Mouse (Mus musculus): Measurements from ENCODE around the gene Zfp689.
A peak's percentile ranks its signal among the peaks of the same experiment; 100 is the strongest.
"Not testable (repeated sequence)": the region's sequence is repeated elsewhere in the genome, so short reads cannot be mapped to it uniquely, and the experiment has no call there.

The Zfp689 gene

DNA sequence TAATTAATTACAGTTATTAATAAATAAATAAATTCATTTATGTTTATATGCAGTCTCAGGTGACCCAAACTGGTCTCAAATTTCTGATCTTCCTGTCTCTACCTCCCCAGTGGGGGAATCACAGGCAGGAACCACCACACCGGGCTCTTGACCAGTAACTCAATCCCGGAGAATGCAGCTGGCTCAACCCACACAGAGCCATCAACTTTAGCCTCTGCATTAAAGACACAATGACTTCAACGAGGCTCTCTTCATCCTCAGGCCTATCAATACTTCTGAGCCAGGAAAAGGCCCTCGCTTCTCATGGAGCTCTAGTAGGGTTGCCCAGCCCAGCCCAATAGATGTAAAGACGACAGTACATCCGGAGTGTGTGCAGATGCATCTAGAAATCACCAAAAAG, 44.9 kb downstream of the Zfp689 start:
- DNase-seq (ENCODE audit: low spot score) = not testable (repeated sequence)

DNA sequence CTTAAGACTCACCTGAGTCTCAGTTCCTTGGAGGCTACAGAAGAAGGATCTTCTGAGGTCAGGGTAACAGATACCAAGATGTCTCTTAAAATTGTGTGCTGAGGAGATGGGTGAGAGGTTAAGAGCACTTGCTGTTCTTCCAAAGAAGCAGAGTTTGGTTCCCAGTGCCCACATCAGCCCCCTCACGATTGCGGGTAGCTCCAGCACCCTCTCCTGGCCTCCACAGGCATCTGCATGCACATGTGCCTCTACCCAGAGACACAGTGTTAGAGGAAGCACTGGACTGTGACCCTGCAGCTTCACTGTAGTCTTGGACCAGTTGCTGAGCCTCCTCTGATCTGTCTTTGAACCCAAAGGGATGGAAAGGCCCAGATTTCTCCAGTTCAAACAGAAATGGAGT, 46.0 kb downstream of the Zfp689 start:
- no peak for DNase-seq (ENCODE audit: low spot score)

DNA sequence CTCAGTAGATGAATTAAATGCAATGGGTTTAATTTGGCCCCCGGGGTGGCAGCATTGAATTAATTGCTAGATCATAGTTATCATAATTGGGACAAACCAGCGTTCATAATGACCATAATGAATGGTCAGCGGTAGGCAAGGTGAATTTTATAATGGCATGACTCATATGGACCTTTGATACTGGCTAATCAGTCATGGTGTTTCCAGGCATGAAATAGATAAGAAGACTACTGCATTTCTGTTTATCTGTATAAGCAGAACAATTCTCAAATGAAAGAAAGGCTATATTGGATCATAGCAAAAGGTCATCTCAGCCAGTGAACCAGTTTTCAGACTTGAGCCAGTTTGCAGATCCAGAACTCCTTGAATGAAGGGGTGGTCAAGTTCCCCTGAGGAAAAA, 48.6 kb downstream of the Zfp689 start:
- DNase-seq (ENCODE audit: low spot score) = no peak

- DNase-seq (ENCODE audit: low spot score) = no peak
Measured at GRCm38 (mm10) chr7:127393944-127394333, 55.0 kb downstream of the Zfp689 start.

DNA sequence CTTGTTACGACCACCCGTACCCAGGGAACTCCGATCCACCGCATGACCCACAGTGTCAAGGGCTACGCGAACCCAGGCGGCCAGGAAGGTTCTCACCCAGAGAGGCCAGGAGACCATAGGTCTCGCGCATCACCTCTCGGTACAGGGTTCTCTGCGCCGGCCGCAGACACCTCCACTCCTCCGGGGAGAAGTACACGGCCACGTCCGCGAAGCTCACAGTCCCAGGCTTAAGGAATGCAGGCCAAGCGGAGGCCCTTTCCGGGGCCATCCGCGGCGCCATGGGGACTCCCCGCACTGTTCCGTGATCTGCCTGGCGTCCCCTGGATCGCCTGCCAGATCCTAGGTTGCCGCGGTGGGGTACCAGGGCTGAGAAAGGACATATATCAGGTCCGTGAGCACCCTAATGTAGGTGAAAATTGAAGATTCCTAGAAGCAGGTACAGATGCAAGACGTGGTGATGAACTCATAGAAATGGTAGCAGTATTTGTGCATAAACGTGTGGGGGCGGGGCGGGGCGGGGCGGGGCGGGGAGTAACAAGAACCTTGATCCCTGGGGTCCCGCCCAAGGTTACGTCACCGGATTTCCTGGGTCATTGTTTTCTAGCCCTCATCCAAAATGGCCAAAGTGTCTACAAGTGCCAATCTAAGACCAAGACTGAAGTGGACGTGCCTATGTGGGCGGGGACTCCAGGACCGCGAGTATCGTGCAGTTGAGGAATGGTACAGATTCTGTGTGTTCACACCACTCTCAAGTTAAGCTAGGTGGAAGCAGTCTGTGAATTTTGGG, 55.6 kb downstream of the Zfp689 start, which contains the start of gene E430018J23Rik:
E430018J23Rik (minus strand) TSS at position 473 of the 787 bp plus-strand sequence.
- DNase-seq (ENCODE audit: low spot score) = peak; percentile 98

GRCm38 (mm10) chr7:127392251-127392824, 56.6 kb downstream of the Zfp689 start:
- no peak for DNase-seq (ENCODE audit: low spot score)

Data from MN1 (cell line).